Mouse (Mus musculus) midbrain, embryonic 14.5 days (tissue): ENCODE results near the gene Zkscan4. TPM values are rescaled to one million over a fixed set of nuclear protein-coding genes. Genes with fewer than 3 reads are reported as not detected.
"Not testable (repeated sequence)": the region's sequence is repeated elsewhere in the genome, so short reads cannot be mapped to it uniquely, and the experiment has no call there.

Experiments used
- ATAC-seq: fragments of 200-750 bp; cut with Nextera tagmentation; 2 replicates; pipeline ENCODE4 v1.8.0; 2017; ENCODE audit warnings: moderate number of reproducible peaks, moderate library complexity; ENCODE audit not compliant: low FRiP score, low TSS enrichment
- DNase-seq: peaks from one replicate; pipeline ENCODE4 v3.0.0-alpha.2; 2015
- H3K27ac ChIP-seq: fragments of 300-500 bp; sonication (generic); replicated peaks from 2 replicates; pipeline ENCODE4 v1.5.1; 2014; ENCODE audit warnings: mild to moderate bottlenecking, low read depth, low read length, moderate library complexity
- H3K27me3 ChIP-seq: fragments of 300-500 bp; sonication (generic); 2 replicates; pipeline ENCODE4 v1.6.1; 2014; ENCODE audit warnings: low read length, control low read depth, mixed read lengths; ENCODE audit not compliant: control insufficient read depth, insufficient read depth
- H3K36me3 ChIP-seq: fragments of 300-500 bp; sonication (generic); 2 replicates; pipeline ENCODE4 v1.6.1; 2014; ENCODE audit warnings: low read length, control low read depth; ENCODE audit not compliant: control insufficient read depth, insufficient read depth
- H3K4me1 ChIP-seq: fragments of 300-500 bp; sonication (generic); 2 replicates; pipeline ENCODE4 v1.6.1; 2014; ENCODE audit warnings: mild to moderate bottlenecking, antibody characterized with exemption, low read length, control low read depth; ENCODE audit not compliant: control insufficient read depth, insufficient read depth
- H3K4me2 ChIP-seq: fragments of 300-500 bp; sonication (generic); 2 replicates; pipeline ENCODE4 v1.6.1; 2014; ENCODE audit warnings: mild to moderate bottlenecking, low read length, moderate library complexity
- H3K4me3 ChIP-seq: fragments of 300-500 bp; sonication (generic); replicated peaks from 2 replicates; pipeline ENCODE4 v1.5.1; 2014; ENCODE audit warnings: low read depth, low read length
- H3K9ac ChIP-seq: fragments of 300-500 bp; sonication (generic); replicated peaks from 2 replicates; pipeline ENCODE4 v1.6.1; 2014; ENCODE audit warnings: mild to moderate bottlenecking, low read length, moderate library complexity
- H3K9me3 ChIP-seq: fragments of 300-500 bp; sonication (generic); 2 replicates; pipeline ENCODE4 v1.6.1; 2016; ENCODE audit warnings: low read length, control low read depth, mixed read lengths; ENCODE audit not compliant: control insufficient read depth
- WGBS: fragments of 180-500 bp; shearing (Covaris S2); extraction: QIAGEN DNeasy Blood & Tissue Kit; methylation state at CpG from one replicate; pipeline ENCODE4 v1.1.7; 2014; 5-methylcytosine and 5-hydroxymethylcytosine counted together
- polyA plus RNA-seq: library from polyadenylated mRNA; unstranded; fragments of >200 nt; fragmentation: Nextera tagmentation; extraction: Ambion mirVana; gene quantifications from 2 replicates; pipeline ENCODE4 v1.2.1, GENCODE M21; 2014

Gene Zkscan4
- 8.8 and 9.7 TPM in 2 replicates for polyA plus RNA-seq

- H3K9ac ChIP-seq = peak within 1 kb of the TSS; percentile 51
- H3K9me3 ChIP-seq, H3K4me1 ChIP-seq, H3K27me3 ChIP-seq, H3K36me3 ChIP-seq: not testable (repeated sequence)
- peak within 1 kb of the TSS; percentile 53 for H3K4me3 ChIP-seq
- H3K27ac ChIP-seq = peak within 1 kb of the TSS; percentile 68
- peak within 1 kb of the TSS; percentile 62 for H3K4me2 ChIP-seq
- ATAC-seq (peak; percentile 88), DNase-seq (peak; percentile 92)
- WGBS = 4% methylated on average over 31 of the region's 31 CpGs
These were observed at the start of gene Zkscan4, which contains the start of gene Gm10065 for GRCm38 (mm10) chr13:21478759-21479670. Gene Zkscan4 (plus strand): TSS chr13:21478907. Gene Gm10065 (minus strand): TSS chr13:21479441.

- H3K4me1 ChIP-seq = no peaks in the 10 kb centered on the region; the same call in 1 of the 2 replicates
- H3K4me2 ChIP-seq = no peak overlapping the region
- no peaks in the 10 kb centered on the region for H3K27me3 ChIP-seq
- ATAC-seq (no peak), DNase-seq (no peak)
- no peak overlapping the region for H3K9ac ChIP-seq
- no peaks in the 10 kb centered on the region for H3K9me3 ChIP-seq
- no peak overlapping the region for H3K27ac ChIP-seq
- H3K4me3 ChIP-seq = no peak overlapping the region
- WGBS = 92% methylated on average over 4 of the region's 4 CpGs
- H3K36me3 ChIP-seq = no peaks in the 10 kb centered on the region
These were observed 43.2 kb upstream of the Zkscan4 start for GRCm38 (mm10) chr13:21435476-21435875.

GRCm38 (mm10) chr13:21440503-21441206 is 38.1 kb upstream of the Zkscan4 start, which contains the start of gene Pgbd1:
Gene Pgbd1 (minus strand): TSS chr13:21441058.
- peak; percentile 93 for ATAC-seq
- Histone ChIP-seq H3K36me3 (peaks cover 30% of the 10 kb centered on the region), H3K4me2 (peak within 1 kb of the TSS; percentile 71), H3K4me1 (peaks cover 4% of the 10 kb centered on the region; the same call in 1 of the 2 replicates), H3K4me3 (peak within 1 kb of the TSS; percentile 45), H3K27me3 (no peaks in the 10 kb centered on the region), H3K9ac (peak within 1 kb of the TSS; percentile 69), H3K9me3 (no peaks in the 10 kb centered on the region), H3K27ac (peak within 1 kb of the TSS; percentile 73)
- WGBS = under 1% methylated on average over 32 of the region's 32 CpGs
- DNase-seq = peak; percentile 90

DNA sequence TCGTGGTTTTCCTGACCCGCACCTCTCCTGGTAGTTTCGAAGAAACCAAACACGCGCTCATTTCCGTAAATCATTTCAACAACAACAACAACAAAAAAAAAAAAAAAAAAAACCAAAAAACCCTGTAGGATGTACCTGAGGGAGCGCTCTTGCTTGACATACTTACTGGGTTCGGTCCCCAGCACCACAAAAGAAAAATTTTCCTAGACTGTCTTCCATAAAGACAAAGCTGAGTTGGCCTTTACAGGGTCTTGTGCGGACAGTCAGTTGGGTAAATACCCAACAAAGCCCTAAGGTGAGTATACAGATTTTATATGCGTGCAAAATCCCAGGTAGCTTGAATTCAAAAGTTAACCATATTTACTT is 37.5 kb upstream of the Zkscan4 start:
- ATAC-seq (peak; percentile 32; the same call in 1 of the 2 replicates), DNase-seq (no peak)
- H3K9ac ChIP-seq = peak overlapping the region; percentile 69
- WGBS = 16% methylated on average over 10 of the region's 10 CpGs
- H3K9me3 ChIP-seq = no peaks in the 10 kb centered on the region
- H3K36me3 ChIP-seq = peaks cover 35% of the 10 kb centered on the region
- H3K4me3 ChIP-seq = peak overlapping the region; percentile 45
- H3K4me2 ChIP-seq = peak overlapping the region; percentile 71
- no peaks in the 10 kb centered on the region for H3K27me3 ChIP-seq
- peak overlapping the region; percentile 73 for H3K27ac ChIP-seq
- H3K4me1 ChIP-seq = peaks cover 4% of the 10 kb centered on the region; the same call in 1 of the 2 replicates

- Histone ChIP-seq H3K36me3 (peaks cover 63% of the 10 kb centered on the region), H3K9ac (no peak overlapping the region), H3K9me3 (no peaks in the 10 kb centered on the region), H3K4me2 (no peak overlapping the region), H3K27ac (no peak overlapping the region), H3K4me3 (no peak overlapping the region), H3K4me1 (no peaks in the 10 kb centered on the region), H3K27me3 (no peaks in the 10 kb centered on the region)
- 90% methylated on average over 9 of the region's 9 CpGs for WGBS
- ATAC-seq (no peak), DNase-seq (no peak)
These were observed 31.9 kb upstream of the Zkscan4 start for GRCm38 (mm10) chr13:21446796-21447195.

DNA sequence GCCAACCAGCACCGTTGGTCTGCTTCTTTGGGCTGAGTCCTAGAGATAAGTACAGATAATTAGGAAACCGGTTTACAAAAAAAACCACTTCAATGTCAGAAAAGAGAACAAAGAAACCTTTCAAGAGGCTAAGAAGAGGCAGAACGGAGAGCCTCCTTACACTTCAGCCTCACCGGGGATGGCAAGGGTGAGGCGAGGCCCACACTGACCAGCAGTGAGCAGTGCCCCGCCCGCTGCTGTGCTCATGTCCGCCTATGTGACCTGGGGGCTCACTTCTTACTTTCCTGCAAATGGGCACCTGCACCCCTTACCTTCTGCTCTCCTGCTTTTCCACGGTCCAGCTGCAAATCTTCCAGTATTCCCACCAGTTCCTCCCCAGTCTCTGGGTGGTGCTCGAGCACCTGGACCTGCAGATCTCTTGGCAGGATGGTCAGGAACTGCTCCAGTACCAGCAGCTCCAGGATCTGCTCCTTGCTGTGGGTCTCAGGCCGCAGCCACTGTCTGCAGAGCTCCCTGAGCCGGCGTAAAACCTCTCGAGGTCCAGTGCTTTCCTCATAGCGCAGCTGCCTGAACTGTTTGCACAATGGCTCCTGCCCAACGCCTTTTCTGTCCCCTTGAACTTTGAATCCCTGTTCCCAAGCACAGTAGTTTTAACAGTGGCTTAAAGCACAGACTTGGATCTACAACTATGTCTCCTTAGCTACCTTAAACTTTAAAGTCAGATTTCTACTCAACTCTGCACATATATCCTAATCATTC is 30.7 kb upstream of the Zkscan4 start:
- H3K4me3 ChIP-seq = no peak overlapping the region
- H3K27ac ChIP-seq = no peak overlapping the region
- no peaks in the 10 kb centered on the region for H3K9me3 ChIP-seq
- peaks cover 59% of the 10 kb centered on the region for H3K36me3 ChIP-seq
- H3K27me3 ChIP-seq = no peaks in the 10 kb centered on the region
- DNase-seq (no peak), ATAC-seq (no peak)
- 88% methylated on average over 16 of the region's 16 CpGs for WGBS
- H3K9ac ChIP-seq = no peak overlapping the region
- H3K4me1 ChIP-seq = peaks cover 11% of the 10 kb centered on the region
- H3K4me2 ChIP-seq = no peak overlapping the region

- ATAC-seq = no peak; the same call in 1 of the 2 replicates
- H3K9ac ChIP-seq = peak overlapping the region; percentile 65
These were observed 25.7 kb upstream of the Zkscan4 start for GRCm38 (mm10) chr13:21453042-21453441.

DNA sequence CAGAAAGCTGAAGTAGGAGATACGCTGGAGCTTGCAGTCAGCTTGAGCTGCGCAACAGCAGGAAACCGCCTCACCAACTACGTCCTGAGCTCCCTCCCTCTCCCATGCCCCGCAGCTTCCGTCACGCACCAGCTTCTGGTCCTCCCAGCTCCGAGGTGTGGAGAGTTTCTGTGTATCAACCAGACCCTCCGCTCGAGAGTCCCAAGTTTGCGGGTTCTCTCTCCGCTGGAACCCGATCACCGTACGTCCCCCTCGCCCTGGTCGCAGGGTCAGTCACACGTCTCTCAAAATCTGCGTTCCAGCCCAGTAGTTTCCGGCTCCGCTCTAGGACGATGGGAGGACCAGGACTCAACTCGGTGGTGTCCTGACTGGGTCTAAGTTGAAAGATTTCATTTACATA is 25.3 kb upstream of the Zkscan4 start, which contains the start of gene Zscan26:
Gene Zscan26 (minus strand): TSS at position 282 of the 400 bp plus-strand sequence.
- peak; percentile 91 for DNase-seq
- Histone ChIP-seq H3K9ac (peak within 1 kb of the TSS; percentile 65), H3K27ac (peak within 1 kb of the TSS; percentile 76), H3K4me3 (peak within 1 kb of the TSS; percentile 71), H3K36me3 (peaks cover 8% of the 10 kb centered on the region; the same call in 1 of the 2 replicates), H3K27me3 (no peaks in the 10 kb centered on the region), H3K4me2 (peak within 1 kb of the TSS; percentile 63), H3K4me1 (peaks cover 11% of the 10 kb centered on the region), H3K9me3 (no peaks in the 10 kb centered on the region)
- 0% methylated on average over 23 of the region's 23 CpGs for WGBS
- peak; percentile 85 for ATAC-seq

More at GRCm38 (mm10) chr13:21453042-21453441, 25.7 kb upstream of the Zkscan4 start:
- Histone ChIP-seq H3K27ac (peak overlapping the region; percentile 76; the same call in 1 of the 2 replicates), H3K4me1 (peaks cover 11% of the 10 kb centered on the region), H3K9me3 (no peaks in the 10 kb centered on the region), H3K36me3 (peaks cover 12% of the 10 kb centered on the region), H3K4me3 (peak overlapping the region; percentile 71), H3K4me2 (peak overlapping the region; percentile 63), H3K27me3 (no peaks in the 10 kb centered on the region)
- WGBS = 1% methylated on average over 13 of the region's 13 CpGs
- DNase-seq = peak; percentile 8
